In the genomic region with DNA sequence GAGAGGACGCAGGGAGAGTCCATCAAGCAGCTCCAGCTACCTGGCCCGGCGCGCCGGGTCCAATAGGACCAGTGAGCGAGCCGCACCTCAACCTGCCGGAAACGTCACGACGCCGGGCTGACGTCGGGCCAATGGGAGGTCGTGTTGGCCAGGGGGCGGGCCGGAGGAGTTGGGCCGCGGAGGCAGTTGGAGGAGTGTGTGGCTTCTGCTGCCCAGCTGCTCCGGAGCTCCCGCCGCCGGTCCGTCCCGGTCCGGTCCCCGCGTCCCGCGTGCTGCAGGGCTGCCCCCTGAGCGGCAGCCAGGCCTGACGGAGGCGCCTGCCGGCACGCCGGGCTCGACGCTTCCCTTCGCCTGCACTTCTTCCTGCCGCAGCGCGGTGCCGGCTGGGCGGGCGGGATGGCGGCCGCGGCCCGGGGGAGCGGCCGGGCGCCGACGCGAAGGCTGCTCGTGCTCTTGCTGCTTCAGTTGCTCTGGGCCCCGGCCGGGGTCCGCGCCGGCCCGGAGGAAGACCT, we compare ENCODE assay signal across 7 mouse cellular contexts. TPM values are rescaled to one million over a fixed set of nuclear protein-coding genes. Genes with fewer than 3 reads are reported as not detected.
DNase-seq lines count a peak whose midpoint lies in the region; ATAC-seq lines count a peak whose summit lies in the region.

TSS of gene Tmem165 (plus strand) at position 131 of the 512 bp plus-strand sequence.

- no peaks in the 10 kb centered on the region for H3K27me3 ChIP-seq in embryonic facial prominence, embryonic 11.5 days (ENCODE audit: control insufficient read depth, insufficient read depth, low read length)
- H3K27me3 ChIP-seq in limb, embryonic 11.5 days (ENCODE audit: control insufficient read depth, insufficient read depth, low read length), result no peaks in the 10 kb centered on the region
- H3K27me3 ChIP-seq in midbrain, embryonic 14.5 days (ENCODE audit: control insufficient read depth, insufficient read depth, low read length), result no peaks in the 10 kb centered on the region

- H3K4me3 ChIP-seq in embryonic facial prominence, embryonic 11.5 days (ENCODE audit: low read depth, low read length), result peak within 1 kb of the TSS; percentile 95
- H3K4me3 ChIP-seq in limb, embryonic 11.5 days (ENCODE audit: low read depth, low read length), result peak within 1 kb of the TSS; percentile 82
- peak within 1 kb of the TSS; percentile 89 for H3K4me3 ChIP-seq in midbrain, embryonic 14.5 days (replicated peaks; ENCODE audit: low read depth, low read length)

- ATAC-seq in embryonic facial prominence, embryonic 11.5 days (replicated peaks; ENCODE audit: insufficient number of reproducible peaks, low FRiP score, low TSS enrichment, low read depth), result peak; percentile 94
- peak; percentile 95 for ATAC-seq in limb, embryonic 11.5 days (ENCODE audit: insufficient number of reproducible peaks, low FRiP score, low TSS enrichment, low read depth)
- ATAC-seq in midbrain, embryonic 14.5 days (ENCODE audit: low FRiP score, low TSS enrichment), result peak; percentile 97

- H3K9ac ChIP-seq in embryonic facial prominence, embryonic 11.5 days (replicated peaks; ENCODE audit: low read length), result peak within 1 kb of the TSS; percentile 92
- H3K9ac ChIP-seq in limb, embryonic 11.5 days (ENCODE audit: low read length), result peak within 1 kb of the TSS; percentile 94
- H3K9ac ChIP-seq in midbrain, embryonic 14.5 days (replicated peaks; ENCODE audit: low read length), result peak within 1 kb of the TSS; percentile 90

- under 1% methylated on average over 60 of the region's 62 CpGs for WGBS in embryonic facial prominence, embryonic 11.5 days
- under 1% methylated on average over 62 of the region's 62 CpGs for WGBS in limb, embryonic 11.5 days
- under 1% methylated on average over 55 of the region's 62 CpGs for WGBS in midbrain, embryonic 14.5 days

- H3K9me3 ChIP-seq in embryonic facial prominence, embryonic 11.5 days (replicated peaks; ENCODE audit: control insufficient read depth, low read length), result no peaks in the 10 kb centered on the region
- H3K9me3 ChIP-seq in limb, embryonic 11.5 days (ENCODE audit: control insufficient read depth, low read length), result no peaks in the 10 kb centered on the region
- no peaks in the 10 kb centered on the region for H3K9me3 ChIP-seq in midbrain, embryonic 14.5 days (ENCODE audit: control insufficient read depth, low read length)

- H3K36me3 ChIP-seq in embryonic facial prominence, embryonic 11.5 days (replicated peaks; ENCODE audit: control insufficient read depth, insufficient read depth, low read depth, low read length), result no peaks in the 10 kb centered on the region
- H3K36me3 ChIP-seq in limb, embryonic 11.5 days (ENCODE audit: control insufficient read depth, insufficient read depth, low read length), result no peaks in the 10 kb centered on the region
- H3K36me3 ChIP-seq in midbrain, embryonic 14.5 days (ENCODE audit: control insufficient read depth, insufficient read depth, low read length), result no peaks in the 10 kb centered on the region

- peak within 1 kb of the TSS; percentile 93 for H3K27ac ChIP-seq in embryonic facial prominence, embryonic 11.5 days (replicated peaks; ENCODE audit: low read depth, low read length)
- H3K27ac ChIP-seq in limb, embryonic 11.5 days (replicated peaks; ENCODE audit: low read depth, low read length), result peak within 1 kb of the TSS; percentile 93
- peak within 1 kb of the TSS; percentile 94 for H3K27ac ChIP-seq in midbrain, embryonic 14.5 days (replicated peaks; ENCODE audit: low read depth, low read length)

- DNase-seq in adrenal gland, postnatal 14 days, result peak; percentile 97
- DNase-seq in embryonic facial prominence, embryonic 11.5 days (ENCODE audit: low spot score), result peak; percentile 94
- peak; percentile 100 for DNase-seq in heart, adult 11 months
- peak; percentile 96 for DNase-seq in kidney, adult 18-20 months
- DNase-seq in limb, embryonic 11.5 days (ENCODE audit: low spot score), result peak; percentile 95
- peak; percentile 96 for DNase-seq in midbrain, embryonic 14.5 days
- DNase-seq in spleen, adult 18-20 months, result peak; percentile 86 to 93

- H3K4me2 ChIP-seq in embryonic facial prominence, embryonic 11.5 days (ENCODE audit: low read depth, low read length), result peak within 1 kb of the TSS; percentile 51
- H3K4me2 ChIP-seq in limb, embryonic 11.5 days (ENCODE audit: low read depth, severe bottlenecking), result peak within 1 kb of the TSS; percentile 82
- peak within 1 kb of the TSS; percentile 84 for H3K4me2 ChIP-seq in midbrain, embryonic 14.5 days (ENCODE audit: low read length)

- peaks cover 3% of the 10 kb centered on the region for H3K4me1 ChIP-seq in embryonic facial prominence, embryonic 11.5 days (ENCODE audit: control insufficient read depth, insufficient read depth, low read length)
- peaks cover 10% of the 10 kb centered on the region for H3K4me1 ChIP-seq in limb, embryonic 11.5 days (ENCODE audit: control insufficient read depth, insufficient read depth, low read length)
- H3K4me1 ChIP-seq in midbrain, embryonic 14.5 days (ENCODE audit: control insufficient read depth, insufficient read depth, low read length), result peaks cover 17% of the 10 kb centered on the region

RNA-seq across cellular contexts. Expression of gene Tmem165, which starts in this region (rescaled TPM):
- total RNA-seq in adrenal gland, postnatal 14 days (2021), result 39.0 and 46.6 TPM in 2 replicates
- 123 and 125 TPM in 2 replicates for polyA plus RNA-seq in embryonic facial prominence, embryonic 11.5 days (2014; fragmentation: Nextera tagmentation; extraction: Ambion mirVana)
- 98.6 and 103 TPM in 2 replicates for polyA plus RNA-seq in limb, embryonic 11.5 days (2014; fragmentation: Nextera tagmentation; extraction: Ambion mirVana)
- 47.6 and 58.2 TPM in 2 replicates for polyA plus RNA-seq in midbrain, embryonic 14.5 days (2014; fragmentation: Nextera tagmentation; extraction: Ambion mirVana)

Comparison
In these comparisons a context has a peak if more than half of its experiments do, and no peak if none do; other contexts are left out.
1. Peak in every context shown above with its lines: DNase-seq, ATAC-seq, H3K4me3 ChIP-seq and H3K27ac ChIP-seq.